Mouse (Mus musculus): ENCODE measurements around the gene Hdhd5. TPM values are rescaled to one million over a fixed set of nuclear protein-coding genes. Genes with fewer than 3 reads are reported as not detected.

The Hdhd5 gene
- polyA plus RNA-seq, 1 experiment, result 62.4 TPM

DNA sequence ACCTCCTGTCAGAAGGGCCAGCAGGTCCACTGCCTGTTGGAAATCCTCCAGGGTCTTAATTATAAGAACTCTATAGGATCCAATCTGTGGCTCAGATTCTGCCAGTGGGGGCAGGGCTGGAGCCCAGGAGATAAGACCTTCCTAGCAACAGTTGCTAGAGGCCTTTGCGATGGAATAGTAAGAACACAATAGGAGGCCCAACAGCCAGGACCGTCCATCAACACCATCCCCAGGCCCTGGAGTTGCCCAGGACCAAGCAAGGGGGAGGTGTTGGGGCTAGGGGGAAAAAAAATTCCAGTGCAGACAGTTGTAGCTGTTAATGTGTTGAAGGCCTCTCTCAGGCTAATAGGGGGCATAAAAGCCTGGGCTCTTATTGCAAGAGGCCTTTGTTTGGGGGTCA, 19.1 kb upstream of the Hdhd5 start:
- 98% methylated on average over 2 of the region's 2 CpGs for WGBS
- H3K4me1 ChIP-seq (replicated peaks; ENCODE audit: control insufficient read depth, insufficient read depth, low read length), result 0 out of 2 replicates have a peak, but pooled peaks cover 2% of the 10 kb centered on the region
- H3K4me3 ChIP-seq (ENCODE audit: control insufficient read depth, insufficient read depth, low read length), result no peak overlapping the region
- DNase-seq, result no peak
- TF ChIP-seq CTCF (IDR thresholded peaks at IDR 0.05; ENCODE audit: borderline replicate concordance, control insufficient read depth, extremely low read depth, insufficient read depth, low read length, poor library complexity) (no peak), POLR2A (IDR thresholded peaks at IDR 0.05; ENCODE audit: control insufficient read depth, extremely low read depth, insufficient read depth, low read length, poor library complexity) (no peak)
- H3K27me3 ChIP-seq (ENCODE audit: control insufficient read depth, insufficient read depth, low read length), result no peaks in the 10 kb centered on the region
- H3K27ac ChIP-seq (ENCODE audit: control insufficient read depth, insufficient read depth, low read length), result no peak overlapping the region
- no peaks in the 10 kb centered on the region for H3K36me3 ChIP-seq (ENCODE audit: control insufficient read depth, insufficient read depth, low read length)

DNA sequence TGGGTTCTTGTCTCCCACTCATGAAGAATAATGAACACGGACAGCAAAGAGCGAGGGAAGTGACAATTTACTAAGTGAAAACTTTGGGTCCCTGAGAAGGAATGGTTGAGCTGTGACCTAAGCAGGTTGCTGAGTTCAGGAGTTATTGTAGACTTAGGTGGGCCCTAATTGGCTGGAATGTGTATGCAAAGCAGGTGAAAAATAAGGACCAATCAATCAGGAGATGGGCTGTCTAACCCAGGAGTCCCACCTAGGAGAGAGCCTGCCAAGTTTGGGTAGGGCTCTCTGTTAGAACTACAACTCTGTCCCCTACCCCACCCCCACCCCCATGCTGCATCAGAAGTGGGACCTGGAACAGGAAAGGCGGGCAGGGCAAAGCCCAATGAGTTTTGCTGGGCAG, 17.5 kb upstream of the Hdhd5 start:
- 98% methylated on average over 3 of the region's 3 CpGs for WGBS
- Histone ChIP-seq H3K4me3 (ENCODE audit: control insufficient read depth, insufficient read depth, low read length) (no peak overlapping the region), H3K27me3 (ENCODE audit: control insufficient read depth, insufficient read depth, low read length) (no peaks in the 10 kb centered on the region), H3K27ac (ENCODE audit: control insufficient read depth, insufficient read depth, low read length) (no peak overlapping the region), H3K36me3 (ENCODE audit: control insufficient read depth, insufficient read depth, low read length) (no peaks in the 10 kb centered on the region), H3K4me1 (replicated peaks; ENCODE audit: control insufficient read depth, insufficient read depth, low read length) (0 out of 2 replicates have a peak, but pooled peaks cover 2% of the 10 kb centered on the region)
- TF ChIP-seq CTCF (IDR thresholded peaks at IDR 0.05; ENCODE audit: borderline replicate concordance, control insufficient read depth, extremely low read depth, insufficient read depth, low read length, poor library complexity) (no peak), POLR2A (IDR thresholded peaks at IDR 0.05; ENCODE audit: control insufficient read depth, extremely low read depth, insufficient read depth, low read length, poor library complexity) (no peak)
- DNase-seq, result no peak

DNA sequence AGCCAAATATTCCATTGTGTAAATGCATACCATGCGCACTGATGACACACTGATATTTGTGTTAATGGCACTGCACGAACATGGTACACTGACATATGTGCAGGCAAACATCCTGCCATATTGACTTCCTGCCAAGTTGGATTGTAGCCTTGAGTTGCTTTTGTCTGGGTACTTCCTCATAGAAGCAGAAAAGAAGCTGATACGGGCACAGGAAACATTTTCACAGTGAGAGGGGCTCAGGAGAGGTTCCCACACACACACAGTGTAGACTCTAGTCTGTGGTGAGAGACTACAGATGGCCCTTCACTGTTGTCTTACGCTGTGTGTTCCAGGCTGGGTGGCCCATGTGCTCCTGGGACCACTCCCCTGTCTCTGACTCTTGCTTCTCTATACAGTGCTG, 15.9 kb upstream of the Hdhd5 start:
- Histone ChIP-seq H3K27me3 (ENCODE audit: control insufficient read depth, insufficient read depth, low read length) (no peaks in the 10 kb centered on the region), H3K36me3 (ENCODE audit: control insufficient read depth, insufficient read depth, low read length) (no peaks in the 10 kb centered on the region), H3K4me3 (ENCODE audit: control insufficient read depth, insufficient read depth, low read length) (no peak overlapping the region), H3K4me1 (replicated peaks; ENCODE audit: control insufficient read depth, insufficient read depth, low read length) (0 out of 2 replicates have a peak, but pooled peaks cover 2% of the 10 kb centered on the region), H3K27ac (ENCODE audit: control insufficient read depth, insufficient read depth, low read length) (no peak overlapping the region)
- TF ChIP-seq POLR2A (IDR thresholded peaks at IDR 0.05; ENCODE audit: control insufficient read depth, extremely low read depth, insufficient read depth, low read length, poor library complexity), result no peak
- TF ChIP-seq CTCF (IDR thresholded peaks at IDR 0.05; ENCODE audit: borderline replicate concordance, control insufficient read depth, extremely low read depth, insufficient read depth, low read length, poor library complexity), result no peak
- 55% methylated on average over 4 of the region's 4 CpGs for WGBS
- DNase-seq, result no peak

DNA sequence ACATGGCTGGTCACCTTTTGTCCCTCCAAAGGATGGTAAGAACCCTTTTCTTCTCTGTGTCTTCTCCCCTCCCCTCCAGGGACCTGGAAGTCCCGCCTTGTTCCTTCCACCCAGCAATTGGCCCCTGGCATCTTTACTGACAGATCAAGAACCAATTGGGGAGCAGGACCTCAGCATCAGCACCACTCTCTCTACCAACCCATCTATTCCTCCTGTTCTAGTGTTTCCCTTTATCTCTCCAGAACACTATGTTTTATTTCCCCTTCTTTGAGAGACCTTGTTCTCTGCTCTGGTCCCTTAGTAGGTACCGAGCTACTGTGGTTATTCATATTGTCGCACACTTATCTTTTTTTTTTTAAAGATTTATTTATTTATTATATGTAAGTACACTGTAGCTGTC, 15.2 kb upstream of the Hdhd5 start:
- Histone ChIP-seq H3K36me3 (ENCODE audit: control insufficient read depth, insufficient read depth, low read length) (no peaks in the 10 kb centered on the region), H3K4me3 (ENCODE audit: control insufficient read depth, insufficient read depth, low read length) (no peak overlapping the region), H3K27ac (ENCODE audit: control insufficient read depth, insufficient read depth, low read length) (no peak overlapping the region), H3K4me1 (replicated peaks; ENCODE audit: control insufficient read depth, insufficient read depth, low read length) (0 out of 2 replicates have a peak, but pooled peaks cover 2% of the 10 kb centered on the region), H3K27me3 (ENCODE audit: control insufficient read depth, insufficient read depth, low read length) (no peaks in the 10 kb centered on the region)
- WGBS, result 95% methylated on average over 3 of the region's 3 CpGs
- TF ChIP-seq POLR2A (IDR thresholded peaks at IDR 0.05; ENCODE audit: control insufficient read depth, extremely low read depth, insufficient read depth, low read length, poor library complexity) (no peak), CTCF (IDR thresholded peaks at IDR 0.05; ENCODE audit: borderline replicate concordance, control insufficient read depth, extremely low read depth, insufficient read depth, low read length, poor library complexity) (no peak)
- no peak for DNase-seq

DNA sequence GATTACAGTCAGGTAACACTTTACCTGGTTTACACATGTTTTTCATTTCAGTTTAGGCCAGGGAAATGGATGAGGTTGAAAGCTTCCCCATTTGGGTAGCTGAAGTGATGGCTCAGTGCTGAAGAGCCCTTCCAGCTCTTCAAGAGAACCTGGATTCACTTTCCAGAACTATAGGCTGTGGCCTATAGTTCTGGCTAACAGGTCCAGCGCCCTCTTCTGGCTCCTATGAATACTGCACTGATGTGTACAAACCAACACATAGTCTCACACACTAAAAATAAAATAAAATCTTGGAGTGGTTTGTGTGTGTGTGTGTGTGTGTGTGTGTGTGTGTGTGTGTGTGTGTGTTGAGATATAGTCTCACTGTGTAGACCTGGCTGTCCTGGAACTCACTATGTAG, 10.9 kb upstream of the Hdhd5 start:
- H3K27ac ChIP-seq (ENCODE audit: control insufficient read depth, insufficient read depth, low read length), result no peak overlapping the region
- H3K27me3 ChIP-seq (ENCODE audit: control insufficient read depth, insufficient read depth, low read length), result no peaks in the 10 kb centered on the region
- no peak for DNase-seq
- no peak for TF ChIP-seq POLR2A (IDR thresholded peaks at IDR 0.05; ENCODE audit: control insufficient read depth, extremely low read depth, insufficient read depth, low read length, poor library complexity)
- no peak for TF ChIP-seq CTCF (IDR thresholded peaks at IDR 0.05; ENCODE audit: borderline replicate concordance, control insufficient read depth, extremely low read depth, insufficient read depth, low read length, poor library complexity)
- no peaks in the 10 kb centered on the region for H3K36me3 ChIP-seq (ENCODE audit: control insufficient read depth, insufficient read depth, low read length)
- H3K4me3 ChIP-seq (ENCODE audit: control insufficient read depth, insufficient read depth, low read length), result no peak overlapping the region
- WGBS, result 42% methylated on average over 1 of the region's 1 CpGs
- 0 out of 2 replicates have a peak, but pooled peaks cover 4% of the 10 kb centered on the region for H3K4me1 ChIP-seq (replicated peaks; ENCODE audit: control insufficient read depth, insufficient read depth, low read length)

DNA sequence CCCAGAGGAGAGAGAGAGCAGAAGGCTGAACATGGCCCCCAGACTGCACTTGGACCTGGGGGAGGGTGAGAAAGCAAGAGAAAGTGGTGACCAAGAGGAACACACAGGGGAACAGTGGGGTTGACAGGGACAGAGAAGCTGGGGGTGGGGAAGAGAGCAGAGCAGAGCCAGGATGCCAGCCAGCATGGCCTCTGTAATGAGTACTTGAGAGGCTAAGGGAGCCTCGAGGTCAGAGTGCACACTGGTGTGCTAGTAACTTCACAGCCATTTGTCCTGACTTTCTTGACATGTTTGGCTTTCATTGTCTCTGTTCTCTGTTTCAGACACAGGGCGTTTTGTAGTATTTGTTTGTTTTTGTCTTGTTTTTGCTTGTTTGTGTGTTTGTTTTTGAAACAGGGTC, 10.3 kb upstream of the Hdhd5 start:
- WGBS, result 85% methylated on average over 2 of the region's 2 CpGs
- H3K4me3 ChIP-seq (ENCODE audit: control insufficient read depth, insufficient read depth, low read length), result no peak overlapping the region
- no peaks in the 10 kb centered on the region for H3K36me3 ChIP-seq (ENCODE audit: control insufficient read depth, insufficient read depth, low read length)
- H3K27ac ChIP-seq (ENCODE audit: control insufficient read depth, insufficient read depth, low read length), result no peak overlapping the region
- no peaks in the 10 kb centered on the region for H3K27me3 ChIP-seq (ENCODE audit: control insufficient read depth, insufficient read depth, low read length)
- no peak for DNase-seq
- H3K4me1 ChIP-seq (replicated peaks; ENCODE audit: control insufficient read depth, insufficient read depth, low read length), result 0 out of 2 replicates have a peak, but pooled peaks cover 3% of the 10 kb centered on the region
- no peak for TF ChIP-seq POLR2A (IDR thresholded peaks at IDR 0.05; ENCODE audit: control insufficient read depth, extremely low read depth, insufficient read depth, low read length, poor library complexity)
- TF ChIP-seq CTCF (IDR thresholded peaks at IDR 0.05; ENCODE audit: borderline replicate concordance, control insufficient read depth, extremely low read depth, insufficient read depth, low read length, poor library complexity), result no peak

DNA sequence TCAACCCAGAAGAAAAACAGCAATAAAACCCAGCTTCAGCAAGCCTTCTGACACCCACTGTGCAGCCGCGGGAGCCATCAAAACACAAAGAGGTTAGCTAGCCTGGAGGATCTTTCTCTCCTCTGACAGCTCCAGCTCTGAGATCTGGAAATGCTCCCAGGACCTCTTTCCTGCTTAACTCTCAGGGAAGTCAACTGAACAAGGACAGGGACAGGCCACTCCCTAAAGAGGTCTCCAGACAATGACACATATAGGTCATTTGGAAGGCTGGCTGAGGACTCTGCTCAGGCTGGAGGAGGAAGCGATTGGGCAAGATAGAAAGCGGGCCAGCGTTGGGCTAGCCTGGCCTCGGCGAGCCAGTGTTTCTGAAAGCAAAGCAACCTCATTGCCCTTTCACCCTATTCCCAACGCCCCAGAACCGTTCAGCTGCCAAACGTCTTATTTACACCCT, 8.7 kb upstream of the Hdhd5 start:
- DNase-seq, result no peak
- 95% methylated on average over 10 of the region's 10 CpGs for WGBS
- H3K27ac ChIP-seq (ENCODE audit: control insufficient read depth, insufficient read depth, low read length), result no peak overlapping the region
- H3K4me3 ChIP-seq (ENCODE audit: control insufficient read depth, insufficient read depth, low read length), result no peak overlapping the region
- 0 out of 2 replicates have a peak, but pooled peaks cover 3% of the 10 kb centered on the region for H3K4me1 ChIP-seq (replicated peaks; ENCODE audit: control insufficient read depth, insufficient read depth, low read length)
- no peaks in the 10 kb centered on the region for H3K36me3 ChIP-seq (ENCODE audit: control insufficient read depth, insufficient read depth, low read length)
- TF ChIP-seq POLR2A (IDR thresholded peaks at IDR 0.05; ENCODE audit: control insufficient read depth, extremely low read depth, insufficient read depth, low read length, poor library complexity) (no peak), CTCF (IDR thresholded peaks at IDR 0.05; ENCODE audit: borderline replicate concordance, control insufficient read depth, extremely low read depth, insufficient read depth, low read length, poor library complexity) (no peak)
- H3K27me3 ChIP-seq (ENCODE audit: control insufficient read depth, insufficient read depth, low read length), result no peaks in the 10 kb centered on the region
